Comparison of ENCODE assay signal across 27 mouse cellular contexts in genomic region chr15:87842097-87842496, GRCm38 (mm10).
"Had no signal": no experiment of that assay in that cellular context is flagged by ENCODE, and none has a peak within 500 bp of the region (broad histone marks: within the 10 kb centered on the region; RNA-seq: fewer than 3 reads in every experiment).

No protein-coding gene starts in this region.

- H3K9me3 ChIP-seq: heart, embryonic 13.5 days; heart, embryonic 15.5 days; hindbrain, embryonic 13.5 days; hindbrain, embryonic 15.5 days; kidney, embryonic 15.5 days; limb, embryonic 13.5 days; limb, embryonic 15.5 days had no signal

- H3K9ac ChIP-seq: heart, embryonic 13.5 days; heart, embryonic 15.5 days; hindbrain, embryonic 13.5 days; hindbrain, embryonic 15.5 days; kidney, embryonic 15.5 days; limb, embryonic 13.5 days; limb, embryonic 15.5 days; liver, embryonic 12.5 days; liver, embryonic 14.5 days had no signal

- H3K4me2 ChIP-seq: heart, embryonic 11.5 days; heart, embryonic 13.5 days; heart, embryonic 15.5 days; hindbrain, embryonic 13.5 days; hindbrain, embryonic 15.5 days; kidney, embryonic 15.5 days; limb, embryonic 13.5 days; limb, embryonic 15.5 days; liver, embryonic 12.5 days had no signal

- H3K36me3 ChIP-seq: heart, embryonic 13.5 days; heart, embryonic 15.5 days; hindbrain, embryonic 13.5 days; hindbrain, embryonic 15.5 days; kidney, embryonic 15.5 days; limb, embryonic 13.5 days; limb, embryonic 15.5 days; liver, embryonic 12.5 days had no signal

- H3K4me1 ChIP-seq: heart, embryonic 13.5 days; heart, embryonic 15.5 days; hindbrain, embryonic 13.5 days; hindbrain, embryonic 15.5 days; kidney, embryonic 15.5 days; limb, embryonic 13.5 days; limb, embryonic 15.5 days; liver, embryonic 12.5 days had no signal

- DNase-seq: gastrocnemius, adult 2 months; gastrocnemius, postnatal 14 days; gastrocnemius, postnatal 36 days; heart, adult 18-20 months; heart, postnatal 14 days; heart, postnatal 36 days; kidney, adult 11 months; kidney, adult 2 months; kidney, adult 9 months; kidney, postnatal 14 days; kidney, postnatal 36 days; layer of hippocampus, adult 9-11 months; layer of hippocampus, postnatal 36 days; left cerebral cortex, postnatal 4 days had no signal

- ATAC-seq: hindbrain, postnatal 0 days; intestine, embryonic 16.5 days; liver, embryonic 12.5 days had no signal

- H3K4me3 ChIP-seq: gastrocnemius, adult 2 months; heart, embryonic 13.5 days; heart, embryonic 15.5 days; hindbrain, embryonic 13.5 days; hindbrain, embryonic 15.5 days; kidney, embryonic 15.5 days; limb, embryonic 13.5 days; limb, embryonic 15.5 days; liver, embryonic 12.5 days had no signal

- H3K27me3 ChIP-seq: heart, embryonic 13.5 days; heart, embryonic 15.5 days; hindbrain, embryonic 13.5 days; hindbrain, embryonic 15.5 days; kidney, embryonic 15.5 days; limb, embryonic 13.5 days; limb, embryonic 15.5 days; liver, embryonic 12.5 days had no signal

- H3K27ac ChIP-seq: gastrocnemius, adult 2 months; heart, embryonic 13.5 days; heart, embryonic 15.5 days; hindbrain, embryonic 13.5 days; hindbrain, embryonic 15.5 days; hindbrain, postnatal 0 days; kidney, embryonic 15.5 days; kidney, postnatal 0 days; limb, embryonic 13.5 days; limb, embryonic 15.5 days; liver, embryonic 12.5 days; liver, embryonic 14.5 days had no signal
